Mouse (Mus musculus) forebrain, embryonic 11.5 days (tissue): Measurements from ENCODE around the gene Itpr1. TPM values are rescaled to one million over a fixed set of nuclear protein-coding genes. Genes with fewer than 3 reads are reported as not detected.

Experiments
- ATAC-seq: fragments of 200-750 bp; cut with Nextera tagmentation; replicated peaks from 2 replicates; pipeline ENCODE4 v1.8.0; 2017; ENCODE audit warnings: moderate TSS enrichment; ENCODE audit not compliant: low FRiP score
- DNase-seq: peaks from one replicate; pipeline ENCODE4 v3.0.0-alpha.2; 2017; ENCODE audit warnings: low spot score
- H3K27ac ChIP-seq: fragments of 300-500 bp; sonication (generic); 2 replicates; pipeline ENCODE4 v1.5.1; 2014; ENCODE audit warnings: low read depth, low read length
- H3K27me3 ChIP-seq: fragments of 300-500 bp; sonication (generic); 2 replicates; pipeline ENCODE4 v1.6.1; 2014; ENCODE audit warnings: mild to moderate bottlenecking, low read length, mixed read lengths; ENCODE audit not compliant: control insufficient read depth, insufficient read depth
- H3K36me3 ChIP-seq: fragments of 300-500 bp; sonication (generic); 2 replicates; pipeline ENCODE4 v1.6.1; 2014; ENCODE audit warnings: mild to moderate bottlenecking, low read length, moderate library complexity, mixed read lengths; ENCODE audit not compliant: control insufficient read depth, insufficient read depth
- H3K4me1 ChIP-seq: fragments of 300-500 bp; sonication (generic); replicated peaks from 2 replicates; pipeline ENCODE4 v1.6.1; 2014; ENCODE audit warnings: low read length, mixed read lengths; ENCODE audit not compliant: control insufficient read depth, insufficient read depth
- H3K4me2 ChIP-seq: fragments of 300-500 bp; sonication (generic); 2 replicates; pipeline ENCODE4 v1.6.1; 2014; ENCODE audit warnings: low read depth, mild to moderate bottlenecking, low read length, moderate library complexity, mixed read lengths; ENCODE audit not compliant: severe bottlenecking
- H3K4me3 ChIP-seq: fragments of 300-500 bp; sonication (generic); 2 replicates; pipeline ENCODE4 v1.5.1; 2014; ENCODE audit warnings: low read depth, low read length
- H3K9ac ChIP-seq: fragments of 300-500 bp; sonication (generic); 2 replicates; pipeline ENCODE4 v1.6.1; 2014; ENCODE audit warnings: low read length
- H3K9me3 ChIP-seq: fragments of 300-500 bp; sonication (generic); 2 replicates; pipeline ENCODE4 v1.6.1; 2016; ENCODE audit warnings: low read length, mixed read lengths; ENCODE audit not compliant: control insufficient read depth
- WGBS: fragments of 180-500 bp; shearing (Covaris S2); extraction: QIAGEN DNeasy Blood & Tissue Kit; methylation state at CpG from one replicate; pipeline ENCODE4 v1.1.7; 2014; 5-methylcytosine and 5-hydroxymethylcytosine counted together
- polyA plus RNA-seq: library from polyadenylated mRNA; unstranded; fragments of >200 nt; fragmentation: Nextera tagmentation; extraction: Ambion mirVana; gene quantifications from 2 replicates; pipeline ENCODE4 v1.2.1, GENCODE M21; 2014

Itpr1 gene
- polyA plus RNA-seq, 1 experiment from 2014 or later = 8.1 TPM

- H3K4me1 ChIP-seq = no peaks in the 10 kb centered on the region
- H3K4me2 ChIP-seq = no peak overlapping the region
- no peak overlapping the region for H3K4me3 ChIP-seq
- no peaks in the 10 kb centered on the region for H3K9me3 ChIP-seq
- ATAC-seq (no peak), DNase-seq (no peak)
- H3K9ac ChIP-seq = no peak overlapping the region
- H3K27ac ChIP-seq = no peak overlapping the region
- 87% methylated on average over 14 of the region's 14 CpGs for WGBS
- no peaks in the 10 kb centered on the region for H3K27me3 ChIP-seq
- no peaks in the 10 kb centered on the region for H3K36me3 ChIP-seq
Observed at GRCm38 (mm10) chr6:108518552-108518951, 305.7 kb downstream of the Itpr1 start.

- no peak overlapping the region for H3K4me3 ChIP-seq
- no peak overlapping the region for H3K9ac ChIP-seq
- no peak for ATAC-seq
- no peaks in the 10 kb centered on the region for H3K36me3 ChIP-seq
- no peaks in the 10 kb centered on the region for H3K9me3 ChIP-seq
- no peak overlapping the region for H3K27ac ChIP-seq
- H3K4me2 ChIP-seq = no peak overlapping the region
- H3K27me3 ChIP-seq = no peaks in the 10 kb centered on the region
- no peak for DNase-seq
- H3K4me1 ChIP-seq = no peaks in the 10 kb centered on the region
- WGBS = 90% methylated on average over 9 of the region's 9 CpGs
Observed at GRCm38 (mm10) chr6:108519327-108519726, 306.4 kb downstream of the Itpr1 start.

- Histone ChIP-seq H3K4me1 (no peaks in the 10 kb centered on the region), H3K27ac (no peak overlapping the region), H3K9me3 (no peaks in the 10 kb centered on the region), H3K9ac (no peak overlapping the region), H3K4me3 (no peak overlapping the region), H3K36me3 (no peaks in the 10 kb centered on the region), H3K27me3 (no peaks in the 10 kb centered on the region), H3K4me2 (no peak overlapping the region)
- DNase-seq (no peak), ATAC-seq (no peak)
- 93% methylated on average over 16 of the region's 16 CpGs for WGBS
Observed at GRCm38 (mm10) chr6:108523956-108524616, 311.2 kb downstream of the Itpr1 start.

GRCm38 (mm10) chr6:108524617-108525010 lies 311.7 kb downstream of the Itpr1 start:
- ATAC-seq (no peak), DNase-seq (no peak)
- H3K4me3 ChIP-seq = no peak overlapping the region
- no peaks in the 10 kb centered on the region for H3K4me1 ChIP-seq
- no peaks in the 10 kb centered on the region for H3K9me3 ChIP-seq
- H3K9ac ChIP-seq = no peak overlapping the region
- H3K4me2 ChIP-seq = no peak overlapping the region
- 91% methylated on average over 10 of the region's 10 CpGs for WGBS
- no peak overlapping the region for H3K27ac ChIP-seq
- no peaks in the 10 kb centered on the region for H3K36me3 ChIP-seq
- no peaks in the 10 kb centered on the region for H3K27me3 ChIP-seq

- H3K9ac ChIP-seq = no peak overlapping the region
- no peaks in the 10 kb centered on the region for H3K36me3 ChIP-seq
- H3K27ac ChIP-seq = no peak overlapping the region
- H3K4me1 ChIP-seq = no peaks in the 10 kb centered on the region
- H3K9me3 ChIP-seq = no peaks in the 10 kb centered on the region
- H3K27me3 ChIP-seq = no peaks in the 10 kb centered on the region
- ATAC-seq = no peak
- no peak overlapping the region for H3K4me2 ChIP-seq
- DNase-seq = no peak
- H3K4me3 ChIP-seq = no peak overlapping the region
- WGBS = 82% methylated on average over 3 of the region's 3 CpGs
Observed at GRCm38 (mm10) chr6:108527560-108527959, 314.7 kb downstream of the Itpr1 start.

GRCm38 (mm10) chr6:108527993-108528392 lies 315.1 kb downstream of the Itpr1 start:
- H3K9me3 ChIP-seq = no peaks in the 10 kb centered on the region
- no peaks in the 10 kb centered on the region for H3K4me1 ChIP-seq
- DNase-seq = no peak
- ATAC-seq = no peak
- no peak overlapping the region for H3K4me2 ChIP-seq
- H3K27me3 ChIP-seq = no peaks in the 10 kb centered on the region
- no peaks in the 10 kb centered on the region for H3K36me3 ChIP-seq
- H3K27ac ChIP-seq = no peak overlapping the region
- no peak overlapping the region for H3K4me3 ChIP-seq
- no peak overlapping the region for H3K9ac ChIP-seq

- no peak overlapping the region for H3K4me3 ChIP-seq
- H3K4me1 ChIP-seq = no peaks in the 10 kb centered on the region
- no peak overlapping the region for H3K4me2 ChIP-seq
- ATAC-seq (no peak), DNase-seq (no peak)
- H3K36me3 ChIP-seq = no peaks in the 10 kb centered on the region
- H3K9ac ChIP-seq = no peak overlapping the region
- H3K9me3 ChIP-seq = no peaks in the 10 kb centered on the region
- no peak overlapping the region for H3K27ac ChIP-seq
- WGBS = 92% methylated on average over 3 of the region's 3 CpGs
- H3K27me3 ChIP-seq = no peaks in the 10 kb centered on the region
Observed at GRCm38 (mm10) chr6:108529150-108529549, 316.3 kb downstream of the Itpr1 start.

- Histone ChIP-seq H3K36me3 (no peaks in the 10 kb centered on the region), H3K9ac (no peak overlapping the region), H3K4me1 (no peaks in the 10 kb centered on the region), H3K4me3 (no peak overlapping the region), H3K4me2 (no peak overlapping the region), H3K9me3 (no peaks in the 10 kb centered on the region), H3K27ac (no peak overlapping the region), H3K27me3 (no peaks in the 10 kb centered on the region)
- DNase-seq (peak; percentile 53), ATAC-seq (peak; percentile 71)
- 27% methylated on average over 6 of the region's 6 CpGs for WGBS
Observed at GRCm38 (mm10) chr6:108530781-108531323, 318.0 kb downstream of the Itpr1 start.
